Comparison of ENCODE assay signal across 15 mouse cellular contexts in genomic region chr1:38298291-38298690, GRCm38 (mm10).
"Had no signal": no experiment of that assay in that cellular context is flagged by ENCODE, and none has a peak within 500 bp of the region (broad histone marks: within the 10 kb centered on the region; RNA-seq: fewer than 3 reads in every experiment).

No protein-coding gene starts in this region.

- H3K9ac ChIP-seq: kidney, embryonic 15.5 days; limb, embryonic 15.5 days; liver, embryonic 12.5 days; lung, embryonic 14.5 days; midbrain, embryonic 15.5 days; neural tube, embryonic 12.5 days had no signal

- ATAC-seq: liver, embryonic 12.5 days; midbrain, embryonic 15.5 days had no signal

- H3K27me3 ChIP-seq: kidney, embryonic 15.5 days; limb, embryonic 15.5 days; liver, embryonic 12.5 days; midbrain, embryonic 15.5 days; neural tube, embryonic 12.5 days had no signal

- H3K4me3 ChIP-seq: kidney, embryonic 15.5 days; left cerebral cortex, adult 2 months; limb, embryonic 15.5 days; liver, embryonic 12.5 days; megakaryocyte, embryonic 14.5 days; midbrain, embryonic 15.5 days; neural tube, embryonic 12.5 days had no signal

- H3K4me2 ChIP-seq: kidney, embryonic 15.5 days; limb, embryonic 15.5 days; liver, embryonic 12.5 days; lung, embryonic 14.5 days; midbrain, embryonic 11.5 days; midbrain, embryonic 15.5 days; neural tube, embryonic 12.5 days had no signal

- H3K36me3 ChIP-seq: kidney, embryonic 15.5 days; limb, embryonic 15.5 days; liver, embryonic 12.5 days; midbrain, embryonic 15.5 days; neural tube, embryonic 12.5 days had no signal

- H3K27ac ChIP-seq: kidney, embryonic 15.5 days; left cerebral cortex, adult 2 months; limb, embryonic 15.5 days; liver, embryonic 12.5 days; macrophage; midbrain, embryonic 15.5 days; neural tube, embryonic 12.5 days; stomach, postnatal 0 days had no signal

- H3K9me3 ChIP-seq: kidney, embryonic 15.5 days; limb, embryonic 15.5 days; liver, embryonic 12.5 days; megakaryocyte, embryonic 14.5 days; midbrain, embryonic 15.5 days; neural tube, embryonic 12.5 days had no signal

- H3K4me1 ChIP-seq: kidney, embryonic 15.5 days; liver, embryonic 12.5 days; neural tube, embryonic 12.5 days had no signal

- DNase-seq: kidney, postnatal 14 days; lung, embryonic 14.5 days; lung, postnatal 10 days; thymus, adult 2 months; thymus, postnatal 25 days had no signal
